Mouse (Mus musculus) fat pad, adult 2 months (tissue): ENCODE data around the gene C1ql4.
"Not testable (repeated sequence)": the region's sequence is repeated elsewhere in the genome, so short reads cannot be mapped to it uniquely, and the experiment has no call there.

Source experiments
- DNase-seq: peaks from one replicate; pipeline ENCODE4 v3.0.0-alpha.2; 2011; ENCODE audit warnings: low read depth, low spot score; ENCODE audit errors: extremely low read depth

Gene C1ql4

GRCm38 (mm10) chr15:99076011-99076410 is 11.6 kb downstream of the C1ql4 start:
- DNase-seq: not testable (repeated sequence)

- peak; percentile 51 for DNase-seq
Measured at GRCm38 (mm10) chr15:99074600-99075333, 12.8 kb downstream of the C1ql4 start.

- DNase-seq: no peak
Measured at GRCm38 (mm10) chr15:99074019-99074599, 13.5 kb downstream of the C1ql4 start, which contains the start of gene Troap. Troap (plus strand) TSS chr15:99074575.

GRCm38 (mm10) chr15:99071988-99072387 is 15.6 kb downstream of the C1ql4 start:
- no peak for DNase-seq

- DNase-seq: no peak
Measured at GRCm38 (mm10) chr15:99065557-99066165, 22.0 kb downstream of the C1ql4 start.

GRCm38 (mm10) chr15:99056332-99056731 is 31.3 kb downstream of the C1ql4 start:
- DNase-seq: no peak

GRCm38 (mm10) chr15:99055511-99055961 is 32.1 kb downstream of the C1ql4 start:
- no peak for DNase-seq

- no peak for DNase-seq
Measured at GRCm38 (mm10) chr15:99055040-99055439, 32.6 kb downstream of the C1ql4 start, which contains the start of gene Prph. Prph (plus strand) TSS chr15:99055174.

- DNase-seq: no peak
Measured at GRCm38 (mm10) chr15:99053373-99053772, 34.2 kb downstream of the C1ql4 start.

- DNase-seq: no peak
Measured at GRCm38 (mm10) chr15:99049473-99050253, 38.0 kb downstream of the C1ql4 start.

GRCm38 (mm10) chr15:99045734-99046133 is 41.9 kb downstream of the C1ql4 start:
- not testable (repeated sequence) for DNase-seq

- no peak for DNase-seq
Measured at GRCm38 (mm10) chr15:99044854-99045253, 42.8 kb downstream of the C1ql4 start.

GRCm38 (mm10) chr15:99042334-99042733 is 45.3 kb downstream of the C1ql4 start:
- no peak for DNase-seq

GRCm38 (mm10) chr15:99040920-99041856 is 46.4 kb downstream of the C1ql4 start:
- DNase-seq: no peak

- DNase-seq: no peak
Measured at GRCm38 (mm10) chr15:99039996-99040919, 47.4 kb downstream of the C1ql4 start.

GRCm38 (mm10) chr15:99039306-99039705 is 48.3 kb downstream of the C1ql4 start:
- no peak for DNase-seq

GRCm38 (mm10) chr15:99038797-99039196 is 48.8 kb downstream of the C1ql4 start:
- no peak for DNase-seq

GRCm38 (mm10) chr15:99038025-99038424 is 49.6 kb downstream of the C1ql4 start:
- no peak for DNase-seq
